Mouse (Mus musculus) cerebellum, postnatal 14 days (tissue): ENCODE data around the gene Egln1.
A peak's percentile ranks its signal among the peaks of the same experiment; 100 is the strongest.

ENCODE experiments used
- DNase-seq, 2 experiments: peaks; one replicate each; pipeline ENCODE4 v3.0.0; 2021; ENCODE audit warnings: mixed read lengths in 2 of 2

The Egln1 gene

GRCm38 (mm10) chr8:124943801-124944200 is 5.3 kb downstream of the Egln1 start:
- no peak for DNase-seq

GRCm38 (mm10) chr8:124937293-124937692 is 11.8 kb downstream of the Egln1 start:
- DNase-seq, result no peak

- no peak for DNase-seq
Observed at GRCm38 (mm10) chr8:124936699-124937098, 12.4 kb downstream of the Egln1 start.

DNA sequence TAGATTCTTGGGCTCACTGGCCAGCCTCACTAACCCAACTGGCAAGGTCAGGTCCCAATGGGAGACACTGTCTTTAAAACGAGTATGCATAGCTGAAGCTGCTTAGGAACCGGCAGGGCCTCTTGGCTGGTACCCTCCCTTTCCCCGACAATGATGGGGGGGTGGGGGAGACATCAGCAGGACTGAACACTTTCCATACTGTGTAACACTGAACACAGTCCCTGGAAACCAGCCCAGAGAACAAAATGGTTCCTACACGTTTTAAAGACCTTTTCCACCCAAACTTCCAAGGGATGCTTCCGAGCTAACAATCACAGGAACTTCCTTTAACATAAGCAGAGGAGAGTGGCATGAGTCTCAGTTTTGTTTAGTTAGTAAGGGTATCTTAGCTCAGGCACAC is 14.0 kb downstream of the Egln1 start:
- no peak for DNase-seq

- DNase-seq, result no peak
Observed at GRCm38 (mm10) chr8:124932435-124932834, 16.7 kb downstream of the Egln1 start.

GRCm38 (mm10) chr8:124930649-124931048 is 18.5 kb downstream of the Egln1 start:
- DNase-seq, result no peak

DNA sequence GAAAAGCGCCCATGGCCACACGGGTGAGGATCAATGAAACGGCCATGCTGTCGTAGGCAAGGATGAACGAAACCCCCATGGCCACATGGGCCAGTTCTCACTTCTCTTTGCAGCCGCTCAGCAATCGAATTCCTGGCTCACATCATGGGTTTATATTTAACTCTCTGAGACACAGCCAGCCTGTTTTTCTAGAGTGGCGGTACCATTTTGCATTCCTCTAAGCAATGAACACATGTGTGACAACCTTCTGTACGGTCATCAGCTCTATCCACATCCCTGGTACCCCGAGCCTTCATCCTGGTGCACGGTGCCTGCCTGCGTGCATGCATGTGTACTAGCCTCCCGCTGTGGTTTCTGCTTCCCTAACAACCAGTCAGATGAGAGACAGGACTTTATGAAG is 19.0 kb downstream of the Egln1 start:
- no peak for DNase-seq

GRCm38 (mm10) chr8:124929006-124929405 is 20.1 kb downstream of the Egln1 start:
- DNase-seq, result no peak

- DNase-seq, result no peak
Observed at GRCm38 (mm10) chr8:124926351-124926771, 22.8 kb downstream of the Egln1 start.

GRCm38 (mm10) chr8:124925544-124926266 is 23.4 kb downstream of the Egln1 start:
- no peak for DNase-seq

GRCm38 (mm10) chr8:124923971-124924652 is 25.0 kb downstream of the Egln1 start:
- peak; percentile 30 to 44 for DNase-seq

GRCm38 (mm10) chr8:124922490-124923089 is 26.5 kb downstream of the Egln1 start:
- peak in 1 of 2 experiments; percentile 36 for DNase-seq

DNA sequence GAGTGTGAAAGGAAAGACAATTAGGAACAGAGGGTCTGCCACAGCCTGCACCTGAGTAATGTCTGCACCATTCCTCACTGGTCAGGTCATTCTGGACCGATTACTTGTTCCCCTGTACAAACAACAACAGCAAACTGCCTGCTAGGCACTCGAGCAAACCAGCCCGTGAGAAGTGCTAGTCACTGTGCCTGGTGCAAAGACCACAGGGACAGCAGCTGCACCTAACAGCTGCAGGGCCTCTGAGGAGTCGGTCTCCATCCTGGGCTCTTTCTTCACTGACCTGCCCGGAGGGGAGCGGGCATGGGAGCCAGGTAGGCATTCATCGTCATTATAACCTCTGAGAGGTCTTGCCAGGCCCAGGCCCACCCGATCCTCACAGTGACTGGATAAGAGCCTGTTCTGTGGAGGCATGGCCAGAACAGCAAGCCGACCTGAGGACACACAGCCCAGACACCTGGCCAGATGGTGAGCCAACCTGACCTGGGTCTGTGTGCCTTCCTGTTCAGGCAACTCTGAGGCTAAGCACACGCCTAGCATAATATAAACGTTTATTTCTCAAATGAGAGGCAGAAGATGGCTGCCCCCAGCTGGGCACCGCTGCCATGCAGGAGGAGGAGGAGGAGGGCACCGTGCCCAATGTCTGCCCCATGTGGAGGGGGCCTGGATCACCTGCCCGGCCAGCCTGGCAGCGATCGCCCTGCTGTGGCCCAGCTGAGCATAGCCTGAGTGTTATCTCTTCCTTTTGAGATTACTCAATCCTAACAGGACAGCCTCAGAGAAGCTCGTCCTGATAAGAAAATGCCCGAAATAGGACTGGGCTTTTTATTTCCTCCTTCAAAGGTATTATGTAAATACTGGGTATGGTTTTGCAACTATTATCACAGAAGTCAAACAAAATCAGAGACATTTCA is 27.5 kb downstream of the Egln1 start:
- DNase-seq, result peak in 1 of 2 experiments; percentile 42

DNA sequence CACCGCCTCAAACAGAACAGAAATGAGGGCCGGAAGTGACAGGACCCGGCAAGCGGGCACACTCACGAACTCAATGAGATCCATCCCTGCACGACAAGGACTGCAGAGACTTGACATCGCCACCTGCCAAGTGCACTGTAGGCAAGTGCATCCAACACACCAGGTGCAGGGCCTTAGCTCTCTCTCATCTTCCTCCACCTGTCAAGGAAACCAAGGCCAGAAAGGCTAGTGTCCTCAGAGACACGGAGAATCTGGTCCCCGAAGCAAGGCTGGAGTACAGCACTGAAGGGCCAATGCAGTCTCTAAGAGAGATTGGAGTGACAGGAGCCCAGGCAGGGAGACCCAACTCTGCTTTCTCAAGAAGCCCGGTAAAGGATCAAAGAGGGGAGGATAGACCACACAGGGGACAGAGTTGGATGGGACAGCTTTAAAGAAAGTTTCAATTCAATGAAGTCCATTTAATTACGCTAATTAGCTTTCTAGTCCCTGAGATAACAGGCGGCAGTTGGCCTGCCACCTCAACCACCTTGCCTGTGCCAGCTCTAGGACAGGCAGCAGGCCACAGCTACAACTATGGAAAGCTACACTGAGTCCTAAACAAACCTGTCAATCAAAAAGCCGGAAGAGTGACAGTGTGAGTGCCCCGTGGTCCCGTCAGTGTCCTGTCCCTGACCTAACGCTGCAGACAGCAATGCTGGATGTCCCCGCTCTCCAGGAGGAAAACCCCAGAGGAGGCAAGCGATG is 31.2 kb downstream of the Egln1 start:
- DNase-seq, result peak; percentile 26 to 44

DNA sequence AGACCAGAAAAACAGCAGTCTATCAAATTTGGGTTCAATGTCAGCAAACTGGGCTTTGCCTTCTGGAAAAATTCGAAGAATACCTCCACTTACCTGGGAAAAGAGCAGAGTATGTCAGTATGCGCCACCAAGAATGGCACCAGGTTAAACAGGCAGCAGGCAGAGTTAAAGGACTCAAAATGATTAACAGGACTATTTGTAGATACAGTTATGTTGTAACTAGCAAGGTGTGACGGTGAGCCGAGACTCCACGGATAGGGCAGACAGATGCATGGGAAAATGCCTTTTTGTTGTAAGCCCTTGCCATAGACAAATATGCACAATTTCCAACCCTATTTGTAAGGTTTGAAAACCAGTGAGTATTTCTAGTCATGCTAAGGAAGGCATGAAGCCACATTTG is 35.1 kb downstream of the Egln1 start:
- no peak for DNase-seq

GRCm38 (mm10) chr8:124911938-124912872 is 36.9 kb downstream of the Egln1 start:
- DNase-seq, result no peak

DNA sequence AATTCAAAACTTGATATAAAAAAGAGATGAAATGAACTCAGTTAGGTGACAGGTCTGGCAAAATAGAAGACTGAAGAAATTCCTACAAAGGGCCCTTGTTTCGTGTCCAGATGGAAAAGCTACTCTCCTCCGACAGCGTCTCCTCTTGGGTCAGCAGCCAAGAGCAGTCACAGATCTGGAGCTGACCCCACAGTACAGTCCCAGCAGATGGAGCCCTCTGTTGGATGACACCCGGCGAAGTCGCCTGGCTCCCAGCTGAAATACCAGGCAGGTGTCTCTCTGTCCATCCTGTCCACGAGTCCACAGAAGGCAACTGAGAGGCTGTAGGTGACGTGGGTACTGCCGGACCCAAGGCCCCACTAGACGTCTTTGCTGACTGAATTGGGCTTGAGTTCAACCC is 38.8 kb downstream of the Egln1 start:
- peak; percentile 82 to 84 for DNase-seq

DNA sequence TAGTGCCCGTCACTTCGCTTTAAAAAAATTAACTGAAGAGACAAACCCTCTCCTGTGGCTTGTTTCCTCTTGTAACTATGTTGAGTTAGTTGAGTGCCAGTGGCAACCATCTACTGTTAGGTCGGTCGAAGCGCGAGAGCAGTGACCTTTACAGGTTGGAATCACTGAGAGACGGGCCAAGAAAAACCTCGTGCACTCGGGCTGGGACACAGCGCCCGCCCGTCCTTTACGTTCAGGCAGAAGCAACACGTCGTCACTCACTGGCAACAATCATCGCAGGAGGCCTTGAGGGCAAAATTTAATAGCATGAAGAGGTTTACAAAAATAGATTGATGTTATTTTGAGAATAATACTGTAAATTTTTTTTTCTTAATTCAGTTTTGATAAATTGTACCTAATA is 39.2 kb downstream of the Egln1 start:
- peak in 1 of 2 experiments; percentile 29 for DNase-seq

- DNase-seq, result no peak
Observed at GRCm38 (mm10) chr8:124905482-124905881, 43.6 kb downstream of the Egln1 start.

DNA sequence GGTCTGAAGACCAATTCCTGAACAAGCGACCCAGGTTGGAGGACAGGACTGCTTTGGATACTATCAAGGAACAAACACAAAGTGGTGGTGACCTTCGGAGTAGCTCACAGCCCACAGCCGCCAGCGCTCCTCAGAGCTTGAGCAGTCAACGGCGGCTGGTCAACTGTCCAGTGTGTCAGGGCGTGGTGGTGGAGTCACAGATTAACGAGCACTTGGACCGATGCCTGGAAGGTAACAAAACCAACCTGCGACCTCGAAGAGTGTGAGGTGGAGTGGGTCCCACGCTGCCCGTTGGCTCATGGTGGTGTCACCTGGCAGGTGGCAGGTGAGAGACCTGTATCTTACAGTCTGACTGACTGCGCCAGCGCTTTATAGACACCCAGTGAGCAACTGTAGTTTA is 45.9 kb downstream of the Egln1 start:
- no peak for DNase-seq
